Mouse (Mus musculus) brain, embryonic 14.5 days (tissue): ENCODE measurements around the gene Exosc10.
A peak's percentile ranks its signal among the peaks of the same experiment; 100 is the strongest.

Experiments used
- CTCF ChIP-seq: fragments of 200-500 bp; IDR thresholded peaks from 2 replicates; pipeline ENCODE4 v1.5.1; 2012; ENCODE audit warnings: inconsistent platforms, mild to moderate bottlenecking, moderate library complexity, borderline replicate concordance; ENCODE audit not compliant: insufficient read depth, insufficient read length; ENCODE audit errors: extremely low read depth
- POLR2A ChIP-seq: fragments of 200-500 bp; IDR thresholded peaks from 2 replicates; pipeline ENCODE4 v1.6.1; 2012; ENCODE audit warnings: mild to moderate bottlenecking, inconsistent platforms, borderline replicate concordance; ENCODE audit not compliant: poor library complexity, insufficient read depth, insufficient read length, severe bottlenecking; ENCODE audit errors: extremely low read depth

DNA sequence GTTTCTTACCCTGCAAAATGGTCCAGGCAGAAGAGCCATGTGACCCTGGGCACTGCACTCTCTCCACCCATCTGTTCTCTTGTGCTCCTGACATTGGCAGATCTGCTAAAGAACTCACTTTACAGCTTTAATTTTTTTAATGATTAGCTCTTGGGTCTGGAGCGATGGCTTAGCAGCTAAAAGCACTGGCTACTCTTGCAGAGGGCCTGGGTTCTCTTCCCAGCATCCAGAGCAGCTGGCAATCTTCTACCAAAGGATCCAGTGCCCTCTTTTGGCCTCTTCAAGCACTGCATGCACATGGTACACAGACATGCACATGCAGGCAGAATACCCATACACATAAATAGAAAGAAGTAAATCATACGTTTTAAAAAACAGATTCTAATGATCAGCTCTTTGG lies 42.9 kb upstream of the Exosc10 start:
- TF ChIP-seq POLR2A (no peak), CTCF (peak; percentile 34; the same call in 1 of the 2 replicates)
